Mouse (Mus musculus): ENCODE results near the gene Zmiz1. TPM values are rescaled to one million over a fixed set of nuclear protein-coding genes. Genes with fewer than 3 reads are reported as not detected.

Zmiz1 gene
- total RNA-seq, 2 experiments from 2014 or later, result 67.0 to 78.5 TPM

DNA sequence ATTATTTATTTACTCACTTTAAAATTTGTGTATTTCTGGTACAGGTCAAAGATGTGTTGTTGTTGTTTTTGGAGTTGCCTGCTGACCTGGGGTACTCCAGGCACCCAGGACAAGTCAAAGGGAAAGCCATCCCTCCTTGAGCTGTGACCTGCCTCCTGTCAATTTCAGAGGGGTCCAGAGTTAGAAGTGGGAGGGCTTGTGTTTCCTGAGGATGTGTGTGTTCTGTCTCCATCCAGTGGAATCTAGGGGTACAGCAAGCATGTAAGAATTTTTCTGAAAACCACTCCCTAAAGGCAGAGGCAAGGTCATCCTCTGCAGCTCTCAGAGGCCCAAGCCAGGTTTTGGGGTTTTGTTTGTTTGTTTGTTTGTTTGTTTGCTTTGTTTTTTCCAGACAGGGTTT, 243.0 kb downstream of the Zmiz1 start:
- DNase-seq, result peak; percentile 61

DNA sequence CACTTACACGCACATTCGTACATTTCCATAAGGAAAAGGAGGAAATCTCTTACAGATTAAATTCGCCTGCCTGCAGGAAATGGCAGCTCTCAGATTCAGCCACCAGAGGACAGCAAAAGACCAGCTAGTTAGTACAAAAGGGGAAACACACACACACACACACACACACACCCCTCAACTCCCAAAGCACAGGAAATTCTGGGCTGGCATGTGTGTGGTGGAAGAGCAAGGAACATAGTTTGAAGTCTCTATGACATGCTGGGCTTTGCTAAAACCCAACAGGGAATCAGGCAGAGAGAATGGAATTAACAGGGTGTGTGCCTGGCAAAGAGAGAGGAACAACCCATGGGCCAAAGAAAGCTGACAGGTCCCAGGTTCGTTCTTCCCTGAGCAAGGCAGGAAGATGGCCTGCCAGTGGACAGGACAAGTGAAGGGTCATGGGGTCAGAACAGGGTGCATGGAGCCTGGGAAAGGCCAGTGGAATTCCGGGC, 248.8 kb downstream of the Zmiz1 start:
- peak; percentile 81 for DNase-seq

DNA sequence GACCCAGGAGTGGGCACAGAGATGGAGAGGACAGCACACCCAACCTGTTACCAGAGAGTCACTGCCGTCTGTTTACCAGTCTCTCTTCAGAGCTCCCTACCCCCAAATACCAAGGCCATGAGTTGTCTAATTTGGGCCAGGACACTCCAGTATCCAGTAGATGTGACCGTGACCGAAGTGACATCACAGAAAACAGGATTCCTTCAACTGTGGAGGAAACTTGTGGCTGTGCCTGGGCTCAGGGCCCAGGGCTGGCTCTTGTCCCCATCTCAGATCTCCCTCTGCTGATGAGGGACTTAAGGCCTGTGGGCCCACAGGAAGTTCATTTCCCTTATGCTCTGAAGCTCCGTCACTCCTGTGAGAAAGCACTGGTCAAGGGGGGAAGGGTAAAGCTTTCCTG, 249.5 kb downstream of the Zmiz1 start:
- DNase-seq, result peak; percentile 79

DNA sequence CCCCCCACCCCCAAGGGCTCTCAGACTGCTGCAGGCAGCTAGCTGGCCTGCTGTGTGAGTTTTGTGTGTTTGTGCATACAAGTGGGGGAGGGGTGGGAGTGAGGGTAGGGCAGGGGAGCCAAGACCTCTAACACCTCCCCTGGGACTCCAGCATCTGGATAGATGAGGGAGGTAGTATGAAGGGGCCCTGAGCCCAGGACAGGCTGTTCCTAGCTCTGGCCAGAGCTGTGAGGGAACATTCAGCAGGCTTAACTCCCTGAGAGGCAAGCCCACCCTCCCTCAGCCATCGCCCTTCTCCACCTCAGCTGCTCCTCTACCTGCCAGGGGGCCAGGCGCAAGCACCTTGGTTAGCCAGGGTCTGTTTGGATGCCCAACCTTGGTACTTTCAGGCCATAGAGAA, 249.9 kb downstream of the Zmiz1 start:
- peak; percentile 56 for DNase-seq

DNA sequence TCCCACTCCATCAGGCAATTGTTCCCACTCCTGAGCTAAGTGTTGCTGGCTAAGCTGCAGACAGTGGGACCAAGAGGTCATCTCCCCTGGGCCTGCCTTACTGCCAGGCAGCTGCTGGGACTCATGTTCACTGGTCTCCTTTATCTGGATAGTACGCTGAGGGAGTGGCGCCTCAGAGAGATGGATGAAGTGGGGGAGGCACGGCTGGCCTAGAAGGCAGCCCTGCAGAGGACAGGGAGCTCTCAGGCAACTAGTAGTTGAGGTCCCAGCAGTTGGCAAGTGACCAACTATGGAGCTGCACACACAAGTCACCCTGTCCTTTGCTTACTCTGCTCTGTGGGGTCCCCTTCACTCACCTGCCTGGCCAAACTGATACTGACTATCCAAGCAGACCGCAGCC, 251.1 kb downstream of the Zmiz1 start:
- DNase-seq, result peak; percentile 72

DNA sequence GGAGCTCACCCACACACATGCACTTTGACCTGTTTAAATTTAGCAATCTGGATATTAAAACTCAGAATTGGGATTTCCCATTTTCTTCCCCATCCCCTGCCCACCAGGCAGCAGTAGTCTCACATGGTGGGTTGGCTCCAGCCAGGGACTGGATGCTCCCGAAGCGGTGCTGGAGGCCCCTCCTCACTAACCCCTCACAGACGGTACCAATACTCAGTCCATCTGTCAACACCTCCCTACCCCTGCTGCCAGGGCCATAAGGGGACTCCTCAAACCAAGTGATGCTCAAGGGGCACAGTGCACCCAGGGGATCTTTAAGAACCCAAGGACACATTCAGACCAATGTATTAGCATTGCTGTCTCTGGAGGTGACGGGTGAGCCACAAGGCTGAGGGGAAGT, 251.7 kb downstream of the Zmiz1 start:
- DNase-seq, result no peak

DNA sequence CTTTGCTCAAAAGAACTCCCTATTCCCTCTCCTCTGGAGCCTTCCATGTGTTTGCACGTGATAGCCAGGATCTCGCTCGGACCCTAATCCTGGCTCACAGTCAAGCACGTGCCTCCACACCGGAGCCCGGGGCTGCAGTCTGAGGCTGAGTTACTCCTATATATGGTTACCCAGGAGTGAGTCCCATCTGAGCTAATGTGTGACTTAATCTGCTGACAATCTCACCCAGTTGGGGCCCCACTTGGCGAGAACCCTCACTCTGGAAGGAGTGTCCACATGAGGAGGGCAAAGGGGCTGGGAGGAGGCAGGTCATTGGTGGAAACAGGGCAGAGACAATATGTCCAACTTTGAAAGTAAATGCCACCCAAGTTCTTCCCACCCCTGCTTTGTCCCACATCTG, 252.2 kb downstream of the Zmiz1 start:
- peak; percentile 35 for DNase-seq

DNA sequence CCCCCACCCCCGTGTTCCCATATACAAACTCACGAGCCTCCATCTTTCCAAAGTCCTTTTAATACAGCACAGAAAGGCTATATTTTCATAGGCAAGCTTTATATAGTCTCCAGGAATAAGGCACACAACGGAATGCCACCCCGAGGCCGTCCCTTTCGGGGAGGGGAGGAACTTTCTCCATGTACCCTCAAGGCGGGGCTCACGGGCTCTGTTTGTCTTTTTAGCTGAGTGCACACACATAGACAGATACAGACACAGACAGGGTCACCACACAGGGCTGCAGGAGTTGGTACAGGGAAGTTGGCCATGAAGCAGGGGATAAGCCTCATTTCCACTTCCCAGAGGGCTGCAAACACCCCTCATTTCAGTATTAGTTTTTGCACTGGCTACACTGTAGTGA, 252.6 kb downstream of the Zmiz1 start:
- DNase-seq, result no peak

DNA sequence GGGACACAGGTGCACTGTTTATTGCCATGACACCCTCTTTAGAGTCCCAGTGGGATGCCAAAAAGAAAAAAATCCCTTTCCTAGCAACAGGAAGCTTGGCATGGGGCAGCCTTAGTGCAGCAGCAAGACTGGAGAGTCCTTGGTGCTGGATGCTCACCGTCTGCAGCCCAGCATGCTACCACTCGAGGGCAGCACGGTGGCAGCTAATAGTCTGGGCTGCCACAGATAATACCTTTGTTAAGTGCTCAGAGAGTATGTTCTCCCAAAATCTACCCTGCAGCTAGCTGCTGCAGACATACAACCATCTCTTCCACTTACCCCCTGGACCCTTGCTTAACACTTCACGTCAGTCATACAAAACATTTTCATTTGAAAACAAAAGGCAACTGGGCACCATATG, 254.5 kb downstream of the Zmiz1 start:
- no peak for DNase-seq

Small RNAs within 50 kb of the gene (microRNA-seq; reads per million reads assigned to microRNA genes)
- gene Mir3075, result 2.7 to 5.2 reads per million in 2 experiments

Other genes starting within 250 kb of the Zmiz1 start
- 100 to 1,000 TPM; 188 to 208 TPM for gene Ppif, start 235.0 kb downstream of the Zmiz1 start, total RNA-seq (2021)